Mouse (Mus musculus) cerebellum, adult 2 months (tissue): ENCODE results near the gene Hdac4.

ENCODE experiments used
- CTCF ChIP-seq: fragments of 200-500 bp; IDR thresholded peaks from 2 replicates; pipeline ENCODE4 v1.5.1; 2011; ENCODE audit warnings: low read depth, mild to moderate bottlenecking, control low read depth, low read length, moderate library complexity, borderline replicate concordance; ENCODE audit not compliant: insufficient read depth
- POLR2A ChIP-seq: fragments of 200-500 bp; IDR thresholded peaks from 2 replicates; pipeline ENCODE4 v1.6.1; 2011; ENCODE audit warnings: low read length, control low read depth, borderline replicate concordance; ENCODE audit not compliant: insufficient read depth

DNA sequence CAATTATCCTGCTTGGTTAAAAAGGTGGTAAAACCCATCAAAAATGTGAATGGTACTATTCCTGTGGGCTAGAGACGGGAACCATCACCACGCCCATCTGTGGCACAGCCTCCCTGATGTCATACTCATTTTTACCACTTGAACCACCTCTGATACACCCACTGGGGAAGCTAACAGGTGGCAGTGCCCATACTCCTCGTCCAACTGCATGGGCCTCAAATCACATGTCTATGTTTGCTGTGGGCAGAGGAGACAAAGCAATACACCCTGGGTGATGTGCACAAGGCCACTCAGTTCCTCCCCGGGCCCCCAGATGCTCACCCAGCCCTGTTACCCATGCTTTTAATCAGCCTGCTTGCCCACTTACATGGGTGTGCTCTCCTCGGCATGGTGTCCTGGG lies 236.5 kb downstream of the Hdac4 start:
- no peak for TF ChIP-seq POLR2A
- TF ChIP-seq CTCF = no peak
